Mouse (Mus musculus): ENCODE data around the gene Clba1. TPM values are rescaled to one million over a fixed set of nuclear protein-coding genes. Genes with fewer than 3 reads are reported as not detected.

Clba1 gene
- 1 to 10 TPM; 1.9 to 2.2 TPM for total RNA-seq (2021)
- long read RNA-seq, experiment 1, partial matches to known transcripts, result 0 of 4 reads
- long read RNA-seq, experiment 1, other reads (novel, unspliced or antisense), result 0 of 4 reads
- long read RNA-seq, experiment 2, partial matches to known transcripts, result 0 of 1 reads
- long read RNA-seq, experiment 2, other reads (novel, unspliced or antisense), result 0 of 1 reads

- intact Hi-C loops (cut with DNase I), result no loop called here
- DNase-seq, result peak; percentile 94 to 95
Observed at GRCm38 (mm10) chr12:112808587-112809364, at the start of gene Clba1. Clba1 (plus strand) TSS chr12:112808937.

- DNase-seq, result no peak
- intact Hi-C loops (cut with DNase I), result no loop called here
Observed at GRCm38 (mm10) chr12:112759471-112759870, 49.3 kb upstream of the Clba1 start.

- intact Hi-C loops (cut with DNase I), result no loop called here
- no peak for DNase-seq
Observed at GRCm38 (mm10) chr12:112760154-112760926, 48.4 kb upstream of the Clba1 start, which contains the start of gene Pld4. Pld4 (plus strand) TSS chr12:112760655.

GRCm38 (mm10) chr12:112761411-112761810, 47.3 kb upstream of the Clba1 start:
- intact Hi-C loops (cut with DNase I), result no loop called here
- no peak for DNase-seq

GRCm38 (mm10) chr12:112762018-112762417, 46.7 kb upstream of the Clba1 start:
- DNase-seq, result no peak

GRCm38 (mm10) chr12:112763176-112763575, 45.6 kb upstream of the Clba1 start:
- intact Hi-C loops (cut with DNase I), result no loop called here

More at GRCm38 (mm10) chr12:112762018-112762417, 46.7 kb upstream of the Clba1 start:
- intact Hi-C loops (cut with DNase I), result no loop called here

GRCm38 (mm10) chr12:112764141-112764540, 44.6 kb upstream of the Clba1 start:
- intact Hi-C loops (cut with DNase I), result no loop called here
- no peak for DNase-seq

More at GRCm38 (mm10) chr12:112763176-112763575, 45.6 kb upstream of the Clba1 start:
- no peak for DNase-seq

GRCm38 (mm10) chr12:112764991-112765390, 43.7 kb upstream of the Clba1 start:
- intact Hi-C loops (cut with DNase I), result no loop called here
- no peak for DNase-seq

- intact Hi-C loops (cut with DNase I), result no loop called here
- DNase-seq, result no peak
Observed at GRCm38 (mm10) chr12:112766586-112766985, 42.2 kb upstream of the Clba1 start.

- intact Hi-C loops (cut with DNase I), result no loop called here
- no peak for DNase-seq
Observed at GRCm38 (mm10) chr12:112767036-112767890, 41.5 kb upstream of the Clba1 start.

GRCm38 (mm10) chr12:112768166-112768565, 40.6 kb upstream of the Clba1 start:
- no peak for DNase-seq

GRCm38 (mm10) chr12:112769031-112769430, 39.7 kb upstream of the Clba1 start:
- no peak for DNase-seq
- intact Hi-C loops (cut with DNase I), result no loop called here

More at GRCm38 (mm10) chr12:112768166-112768565, 40.6 kb upstream of the Clba1 start:
- intact Hi-C loops (cut with DNase I), result no loop called here

GRCm38 (mm10) chr12:112769751-112770150, 39.0 kb upstream of the Clba1 start:
- no peak for DNase-seq
- intact Hi-C loops (cut with DNase I), result no loop called here

- DNase-seq, result no peak
- intact Hi-C loops (cut with DNase I), result no loop called here
Observed at GRCm38 (mm10) chr12:112770396-112770795, 38.3 kb upstream of the Clba1 start.

- intact Hi-C loops (cut with DNase I), result no loop called here
- no peak for DNase-seq
Observed at GRCm38 (mm10) chr12:112772306-112772705, 36.4 kb upstream of the Clba1 start.

- no peak for DNase-seq
- intact Hi-C loops (cut with DNase I), result no loop called here
Observed at GRCm38 (mm10) chr12:112773366-112773765, 35.4 kb upstream of the Clba1 start.

- intact Hi-C loops (cut with DNase I), result no loop called here
- DNase-seq, result no peak
Observed at GRCm38 (mm10) chr12:112774026-112774425, 34.7 kb upstream of the Clba1 start.

GRCm38 (mm10) chr12:112774481-112774880, 34.3 kb upstream of the Clba1 start:
- DNase-seq, result no peak
- intact Hi-C loops (cut with DNase I), result no loop called here

- intact Hi-C loops (cut with DNase I), result no loop called here
- DNase-seq, result no peak
Observed at GRCm38 (mm10) chr12:112791026-112791425, 17.7 kb upstream of the Clba1 start.
